In the genomic region with DNA sequence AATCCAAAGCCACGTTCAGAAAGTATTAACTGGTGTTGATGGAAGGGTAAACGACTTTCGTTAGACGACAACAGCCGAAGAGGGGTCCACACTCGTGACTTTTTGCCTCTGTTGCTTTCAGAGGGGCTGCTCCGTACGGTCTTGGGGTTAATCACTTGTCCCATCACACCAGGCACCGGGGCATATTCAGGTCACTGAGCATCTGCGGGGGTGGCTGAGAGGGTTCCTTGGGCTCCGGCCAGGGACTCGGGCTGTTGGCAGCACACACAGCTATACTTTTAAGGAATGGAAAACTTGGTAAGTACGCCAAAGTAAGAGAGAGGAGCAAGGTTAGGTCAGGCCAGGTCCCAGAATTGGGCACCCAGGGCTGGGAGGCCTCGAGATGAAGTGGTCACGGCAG, we compare ENCODE assay signal across 7 mouse cellular contexts. TPM values are rescaled to one million over a fixed set of nuclear protein-coding genes. Genes with fewer than 3 reads are reported as not detected.
DNase-seq lines count a peak whose midpoint lies in the region; ATAC-seq lines count a peak whose summit lies in the region.

No protein-coding gene starts in this region.

- no peaks in the 10 kb centered on the region for H3K4me1 ChIP-seq in neural tube, embryonic 14.5 days (ENCODE audit: control insufficient read depth, insufficient read depth, low read length)

- WGBS in neural tube, embryonic 14.5 days: 34% methylated on average over 15 of the region's 15 CpGs

- H3K9me3 ChIP-seq in neural tube, embryonic 14.5 days (ENCODE audit: control insufficient read depth, low read length): no peaks in the 10 kb centered on the region

- peak; percentile 33 for DNase-seq in urinary bladder, adult 2 months (ENCODE audit: low spot score)
- no peak for DNase-seq in urinary bladder, postnatal 25 days (ENCODE audit: low spot score)
- DNase-seq in heart, adult 8-10 months (ENCODE audit: low spot score): peak; percentile 47
- DNase-seq in kidney, adult 9 months: peak; percentile 78
- DNase-seq in left cerebral cortex, adult 11 months (ENCODE audit: low spot score): no peak
- no peak for DNase-seq in natural killer cell, adult 2 months (ENCODE audit: low spot score in 2 of 2)

- no peak overlapping the region for H3K27ac ChIP-seq in neural tube, embryonic 14.5 days (ENCODE audit: low read depth, low read length)

- H3K36me3 ChIP-seq in neural tube, embryonic 14.5 days (ENCODE audit: control insufficient read depth, insufficient read depth, low read length): no peaks in the 10 kb centered on the region

- no peak for ATAC-seq in neural tube, embryonic 14.5 days (ENCODE audit: low read depth)

- H3K9ac ChIP-seq in neural tube, embryonic 14.5 days (replicated peaks; ENCODE audit: low read depth, low read length): no peak overlapping the region

- H3K27me3 ChIP-seq in neural tube, embryonic 14.5 days (ENCODE audit: control insufficient read depth, insufficient read depth, low read length): no peaks in the 10 kb centered on the region

- no peak overlapping the region for H3K4me3 ChIP-seq in neural tube, embryonic 14.5 days (ENCODE audit: low read depth, low read length)

- peak overlapping the region; percentile 4; the same call in 1 of the 2 replicates for H3K4me2 ChIP-seq in neural tube, embryonic 14.5 days (ENCODE audit: low read depth, low read length)

RNA-seq across cellular contexts. Expression of gene Cdkn2aip, which starts 50.7 kb away (rescaled TPM):
- polyA plus RNA-seq in urinary bladder, adult 2 months (2012; rRNA removed): 11.3 and 14.2 TPM in 2 replicates
- 1 to 10 TPM; 7.8 to 8.7 (median 8.6) TPM for total RNA-seq in heart, adult 8-10 months (2022)
- polyA plus RNA-seq in neural tube, embryonic 14.5 days (2014; fragmentation: Nextera tagmentation; extraction: Ambion mirVana): 33.6 and 35.3 TPM in 2 replicates

RNA-seq across cellular contexts. Expression of gene Cldn24, which starts 57.5 kb away (rescaled TPM):
- polyA plus RNA-seq in urinary bladder, adult 2 months (2012; rRNA removed): not detected in 2 replicates
- total RNA-seq in heart, adult 8-10 months (2022): not detected
- not detected in 2 replicates for polyA plus RNA-seq in neural tube, embryonic 14.5 days (2014; fragmentation: Nextera tagmentation; extraction: Ambion mirVana)

RNA-seq across cellular contexts. Expression of gene Cldn22, which starts 59.8 kb away (rescaled TPM):
- polyA plus RNA-seq in urinary bladder, adult 2 months (2012; rRNA removed): 1.6 and 2.0 TPM in 2 replicates
- total RNA-seq in heart, adult 8-10 months (2022): not detected
- polyA plus RNA-seq in neural tube, embryonic 14.5 days (2014; fragmentation: Nextera tagmentation; extraction: Ambion mirVana): not detected in 2 replicates

Comparison
In these comparisons a context has a peak if more than half of its experiments do, and no peak if none do; other contexts are left out.
1. DNase-seq: peak in urinary bladder, adult 2 months (single experiment), heart, adult 8-10 months (single experiment) and kidney, adult 9 months (single experiment); none in urinary bladder, postnatal 25 days (single experiment), left cerebral cortex, adult 11 months (single experiment) and natural killer cell, adult 2 months (0 of 2).